Mouse (Mus musculus) 3134 (cell line): Measurements from ENCODE around the gene Dohh.

Source experiments
- DNase-seq: peaks from one replicate; pipeline ENCODE4 v3.0.0-alpha.2; 2011; ENCODE audit warnings: low spot score; ENCODE audit not compliant: insufficient read length; ENCODE audit errors: extremely low read depth

The Dohh gene

GRCm38 (mm10) chr10:81416581-81417226, 32.5 kb downstream of the Dohh start:
- peak; percentile 95 for DNase-seq

GRCm38 (mm10) chr10:81417227-81418215, 33.3 kb downstream of the Dohh start:
- DNase-seq = no peak

GRCm38 (mm10) chr10:81418216-81419070, 34.2 kb downstream of the Dohh start:
- peak; percentile 10 for DNase-seq

- peak; percentile 16 for DNase-seq
Measured at GRCm38 (mm10) chr10:81419111-81419928, 35.1 kb downstream of the Dohh start.

GRCm38 (mm10) chr10:81420191-81420767, 36.1 kb downstream of the Dohh start:
- DNase-seq = peak; percentile 34

GRCm38 (mm10) chr10:81421041-81421796, 37.0 kb downstream of the Dohh start:
- DNase-seq = peak; percentile 11

GRCm38 (mm10) chr10:81421797-81422100, 37.5 kb downstream of the Dohh start:
- peak; percentile 62 for DNase-seq

- no peak for DNase-seq
Measured at GRCm38 (mm10) chr10:81422191-81422590, 38.0 kb downstream of the Dohh start.

GRCm38 (mm10) chr10:81422661-81423217, 38.5 kb downstream of the Dohh start:
- no peak for DNase-seq

GRCm38 (mm10) chr10:81423476-81424245, 39.4 kb downstream of the Dohh start:
- DNase-seq = no peak

- peak; percentile 88 for DNase-seq
Measured at GRCm38 (mm10) chr10:81424246-81425051, 40.2 kb downstream of the Dohh start.

GRCm38 (mm10) chr10:81425236-81425850, 41.1 kb downstream of the Dohh start:
- peak; percentile 80 for DNase-seq

GRCm38 (mm10) chr10:81426081-81426671, 41.9 kb downstream of the Dohh start:
- peak; percentile 69 for DNase-seq

- peak; percentile 80 for DNase-seq
Measured at GRCm38 (mm10) chr10:81426897-81427296, 42.7 kb downstream of the Dohh start.

- DNase-seq = no peak
Measured at GRCm38 (mm10) chr10:81427327-81427726, 43.1 kb downstream of the Dohh start.

GRCm38 (mm10) chr10:81427804-81428506, 43.7 kb downstream of the Dohh start:
- DNase-seq = no peak
